Mouse (Mus musculus) CH12.LX (cell line): ENCODE data around the gene Actl6b. TPM values are rescaled to one million over a fixed set of nuclear protein-coding genes. Genes with fewer than 3 reads are reported as not detected.

Source experiments
- DNase-seq: peaks from one replicate; pipeline ENCODE4 v3.0.0-alpha.2; 2013; ENCODE audit errors: extremely low read depth
- H3K27ac ChIP-seq: 2 replicates; pipeline ENCODE4 v1.5.1; 2012; ENCODE audit warnings: low read depth, mild to moderate bottlenecking, control low read depth, moderate library complexity; ENCODE audit not compliant: insufficient read depth
- H3K27me3 ChIP-seq: replicated peaks from 2 replicates; pipeline ENCODE3; 2012; ENCODE audit warnings: inconsistent platforms
- H3K36me3 ChIP-seq, 2 experiments: replicated peaks in 1 of 2; 2 replicates each; pipeline versions ENCODE3 to v1.6.1; 2012; ENCODE audit warnings: inconsistent platforms in 1 of 2, low read length in 1 of 2, mild to moderate bottlenecking in 1 of 2, mixed read lengths in 1 of 2, moderate library complexity in 1 of 2; ENCODE audit not compliant: control insufficient read depth in 1 of 2, insufficient read depth in 1 of 2
- H3K4me1 ChIP-seq, 2 experiments: 2 replicates each; pipeline ENCODE4 v1.6.1; 2012; ENCODE audit warnings: inconsistent platforms in 1 of 2, moderate library complexity in 1 of 2; ENCODE audit not compliant: insufficient read depth in 2 of 2, control insufficient read depth in 1 of 2
- H3K4me2 ChIP-seq: 2 replicates; pipeline ENCODE4 v1.6.1; 2012; ENCODE audit warnings: low read depth, mild to moderate bottlenecking, control low read depth; ENCODE audit not compliant: poor library complexity, insufficient read depth, severe bottlenecking
- H3K4me3 ChIP-seq, 3 experiments: fragments of 150-350 bp in 1 of 3; sonication (generic) in 1 of 3; replicated peaks in 1 of 3; 2 replicates each; pipeline versions ENCODE3 to v1.5.1; 2011 to 2012; ENCODE audit warnings: low read depth in 2 of 3, low read length in 2 of 3, mild to moderate bottlenecking in 2 of 3, moderate library complexity in 2 of 3, control low read depth in 1 of 3, improper control_type of control experiment in 1 of 3, inconsistent platforms in 1 of 3, mixed read lengths in 1 of 3; ENCODE audit not compliant: poor library complexity in 1 of 3
- H3K79me2 ChIP-seq: replicated peaks from 2 replicates; pipeline ENCODE4 v1.6.1; 2012; ENCODE audit warnings: mild to moderate bottlenecking, moderate library complexity; ENCODE audit not compliant: control insufficient read depth, poor library complexity, insufficient read depth, severe bottlenecking; ENCODE audit errors: extremely low read depth
- H3K9ac ChIP-seq: 2 replicates; pipeline ENCODE4 v1.6.1; 2012; ENCODE audit warnings: low read depth, mild to moderate bottlenecking, control low read depth, moderate library complexity; ENCODE audit not compliant: insufficient read depth
- H3K9me3 ChIP-seq: replicated peaks from 2 replicates; pipeline ENCODE3; 2012; ENCODE audit warnings: low read length, inconsistent platforms, mixed read lengths
- CTCF ChIP-seq, 2 experiments: IDR thresholded peaks in 1 of 2; conservative IDR thresholded peaks in 1 of 2; 2 replicates each; pipeline ENCODE4 v1.5.1; 2011 to 2012; ENCODE audit warnings: low read depth in 2 of 2, low read length in 2 of 2, improper control_type of control experiment in 1 of 2, inconsistent platforms in 1 of 2, mild to moderate bottlenecking in 1 of 2, moderate library complexity in 1 of 2
- E2F4 ChIP-seq: IDR thresholded peaks from 2 replicates; pipeline ENCODE4 v1.6.1; 2011; ENCODE audit warnings: low read depth, low read length, improper control_type of control experiment; ENCODE audit not compliant: insufficient replicate concordance
- ELF1 ChIP-seq: IDR thresholded peaks from 2 replicates; pipeline ENCODE4 v1.6.1; 2014; ENCODE audit warnings: low read depth, mild to moderate bottlenecking, inconsistent platforms, low read length, improper control_type of control experiment
- ETS1 ChIP-seq: conservative IDR thresholded peaks from 2 replicates; pipeline ENCODE4 v1.6.1; 2012; ENCODE audit warnings: low read depth, mild to moderate bottlenecking, inconsistent platforms, low read length, improper control_type of control experiment, moderate library complexity
- HCFC1 ChIP-seq: IDR thresholded peaks from 2 replicates; pipeline ENCODE4 v1.6.1; 2012; ENCODE audit warnings: low read depth, mild to moderate bottlenecking, inconsistent platforms, low read length, improper control_type of control experiment
- KAT2A ChIP-seq: IDR thresholded peaks from 2 replicates; pipeline ENCODE4 v1.6.1; 2012; ENCODE audit warnings: low read length, improper control_type of control experiment, inconsistent platforms; ENCODE audit not compliant: insufficient replicate concordance
- MXI1 ChIP-seq: IDR thresholded peaks from 2 replicates; pipeline ENCODE4 v1.6.1; 2011; ENCODE audit warnings: mild to moderate bottlenecking, low read depth, low read length, improper control_type of control experiment
- PAX5 ChIP-seq: IDR thresholded peaks from 2 replicates; pipeline ENCODE4 v1.6.1; 2012; ENCODE audit warnings: low read length, inconsistent platforms, mixed read lengths
- POLR2AphosphoS2 ChIP-seq: IDR thresholded peaks from 2 replicates; pipeline ENCODE4 v1.6.1; 2011; ENCODE audit warnings: low read depth, low read length, improper control_type of control experiment
- RAD21 ChIP-seq: IDR thresholded peaks from 2 replicates; pipeline ENCODE4 v1.6.1; 2011; ENCODE audit warnings: low read depth, mild to moderate bottlenecking, low read length, improper control_type of control experiment, moderate library complexity
- RCOR1 ChIP-seq: conservative IDR thresholded peaks from 2 replicates; pipeline ENCODE4 v1.6.1; 2012; ENCODE audit warnings: low read depth, mild to moderate bottlenecking, inconsistent platforms, low read length, improper control_type of control experiment
- SIN3A ChIP-seq: IDR thresholded peaks from 2 replicates; pipeline ENCODE4 v1.6.1; 2012; ENCODE audit warnings: low read length, improper control_type of control experiment, inconsistent platforms
- SMC3 ChIP-seq: IDR thresholded peaks from 2 replicates; pipeline ENCODE4 v1.6.1; 2011; ENCODE audit warnings: low read depth, low read length, improper control_type of control experiment
- USF1 ChIP-seq: IDR thresholded peaks from 2 replicates; pipeline ENCODE4 v1.6.1; 2014; ENCODE audit warnings: low read depth, mild to moderate bottlenecking, inconsistent platforms, low read length, improper control_type of control experiment
- USF2 ChIP-seq: conservative IDR thresholded peaks from 2 replicates; pipeline ENCODE4 v1.6.1; 2011; ENCODE audit warnings: low read depth, low read length, improper control_type of control experiment
- ZNF384 ChIP-seq: IDR thresholded peaks from 2 replicates; pipeline ENCODE4 v1.6.1; 2012; ENCODE audit warnings: low read depth, low read length, improper control_type of control experiment, inconsistent platforms
- dilution Hi-C: fragments of 300-500 bp; cut with MboI; formaldehyde crosslinking; loops from 2 replicates; pipeline ENCODE4 v1.14.3; 2020; ENCODE audit warnings: low sequenced_read_pairs; ENCODE audit not compliant: extremely low pct_unique_long_range_greater_than_20kb, extremely low pct_ligation_motif_present
- in situ Hi-C: fragments of 300-500 bp; cut with MboI; formaldehyde crosslinking; loops from 3 replicates; pipeline ENCODE4 v1.14.3; 2019; ENCODE audit warnings: low sequenced_read_pairs, low pct_ligation_motif_present, low pct_unique_long_range_greater_than_20kb, mixed read lengths
- polyA plus RNA-seq: library from polyadenylated mRNA; unstranded; fragments of >175 nt; gene quantifications from 2 replicates; pipeline ENCODE4 v1.2.1, GENCODE M21; 2012; ENCODE audit warnings: low read depth; ENCODE audit not compliant: insufficient read length
- total RNA-seq, 2 experiments: library from RNA; depleted of rRNA; stranded (reverse); fragments of 300-350 nt in 1 of 2; fragments of >200 nt in 1 of 2; gene quantifications; 2 replicates each; pipeline ENCODE4 v1.2.3; 2012 to 2014

Gene Actl6b
- total and polyA plus RNA-seq, 3 experiments: not detected

- TF ChIP-seq USF1 (no peak), ELF1 (no peak), SMC3 (no peak), MXI1 (no peak), POLR2AphosphoS2 (no peak), KAT2A (no peak), RCOR1 (no peak), ZNF384 (no peak), E2F4 (no peak), HCFC1 (no peak), RAD21 (no peak), USF2 (no peak)
- dilution Hi-C loops (no loop called here), in situ Hi-C loops (no loop called here)
- H3K9ac ChIP-seq: no peak overlapping the region
- H3K79me2 ChIP-seq: no peaks in the 10 kb centered on the region
- H3K9me3 ChIP-seq: no peaks in the 10 kb centered on the region
- H3K4me1 ChIP-seq: peaks cover 0 to 17% of the 10 kb centered on the region in 2 experiments; a peak in 2 of 4 replicates
- peaks cover 0 to 35% of the 10 kb centered on the region in 2 experiments for H3K36me3 ChIP-seq
- no peak overlapping the region for H3K27ac ChIP-seq
- no peak overlapping the region for H3K4me3 ChIP-seq
- DNase-seq: no peak
- H3K27me3 ChIP-seq: no peaks in the 10 kb centered on the region
- no peak overlapping the region for H3K4me2 ChIP-seq
These were observed 56.0 kb downstream of the Actl6b start for GRCm38 (mm10) chr5:137609292-137609691.

- dilution Hi-C loops (no loop called here), in situ Hi-C loops (no loop called here)
- Histone ChIP-seq H3K4me2 (no peak overlapping the region), H3K4me1 (peaks cover 0 to 14% of the 10 kb centered on the region in 2 experiments; a peak in 2 of 4 replicates), H3K27ac (no peak overlapping the region), H3K4me3 (no peak overlapping the region), H3K36me3 (peaks cover 0 to 33% of the 10 kb centered on the region in 2 experiments), H3K9me3 (no peaks in the 10 kb centered on the region), H3K9ac (no peak overlapping the region), H3K79me2 (no peaks in the 10 kb centered on the region), H3K27me3 (no peaks in the 10 kb centered on the region)
- TF ChIP-seq SIN3A: no peak
- TF ChIP-seq CTCF (conservative IDR thresholded peaks at IDR 0.05 in 1 of 2, IDR thresholded peaks at IDR 0.05 in 1 of 2; ENCODE audit: low read depth in 2 of 2, low read length in 2 of 2): no peak
- TF ChIP-seq POLR2AphosphoS2: no peak
- no peak for TF ChIP-seq PAX5
- TF ChIP-seq ZNF384: no peak
- no peak for TF ChIP-seq ETS1
- no peak for DNase-seq
These were observed 56.7 kb downstream of the Actl6b start for GRCm38 (mm10) chr5:137610056-137610455.
